25 mouse cellular contexts compared by ENCODE assay signal in genomic region chr13:99021181-99021580, GRCm38 (mm10). TPM values are rescaled to one million over a fixed set of nuclear protein-coding genes. Genes with fewer than 3 reads are reported as not detected.
A peak's percentile ranks its signal among the peaks of the same experiment; 100 is the strongest.
DNase-seq lines count a peak whose midpoint lies in the region; ATAC-seq lines count a peak whose summit lies in the region.
"Had no signal": no experiment of that assay in that cellular context is flagged by ENCODE, and none has a peak within 500 bp of the region (broad histone marks: within the 10 kb centered on the region; RNA-seq: fewer than 3 reads in every experiment).

No protein-coding gene starts in this region.

- H3K9me3 ChIP-seq in neural tube, embryonic 11.5 days (ENCODE audit: control insufficient read depth, low read length), result no peaks in the 10 kb centered on the region
- no peaks in the 10 kb centered on the region for H3K9me3 ChIP-seq in neural tube, embryonic 13.5 days
- H3K9me3 ChIP-seq: embryonic facial prominence, embryonic 13.5 days; heart, embryonic 15.5 days; hindbrain, embryonic 10.5 days had no signal

- ATAC-seq in neural tube, embryonic 11.5 days (ENCODE audit: insufficient read depth, low FRiP score, low TSS enrichment), result peak; percentile 18; the same call in 1 of the 2 replicates
- 0 out of 2 replicates have a peak, but pooled peaks have one; percentile 15 for ATAC-seq in neural tube, embryonic 13.5 days (ENCODE audit: low read depth)
- ATAC-seq: activated CD4-positive, CD25-positive, alpha-beta regulatory T cell, adult 4 months; forebrain, embryonic 16.5 days; Patski had no signal

- H3K36me3 ChIP-seq in neural tube, embryonic 11.5 days (ENCODE audit: control insufficient read depth, insufficient read depth, low read length), result no peaks in the 10 kb centered on the region
- no peaks in the 10 kb centered on the region for H3K36me3 ChIP-seq in neural tube, embryonic 13.5 days
- H3K36me3 ChIP-seq: embryonic facial prominence, embryonic 13.5 days; heart, embryonic 15.5 days; hindbrain, embryonic 10.5 days had no signal

- H3K4me2 ChIP-seq in neural tube, embryonic 11.5 days (ENCODE audit: low read depth), result no peak overlapping the region
- H3K4me2 ChIP-seq in neural tube, embryonic 13.5 days, result no peak overlapping the region
- H3K4me2 ChIP-seq: embryonic facial prominence, embryonic 13.5 days; heart, embryonic 11.5 days; heart, embryonic 15.5 days; hindbrain, embryonic 14.5 days had no signal

- H3K27me3 ChIP-seq in neural tube, embryonic 11.5 days (ENCODE audit: control insufficient read depth, insufficient read depth, low read length), result no peaks in the 10 kb centered on the region
- no peaks in the 10 kb centered on the region for H3K27me3 ChIP-seq in neural tube, embryonic 13.5 days
- H3K27me3 ChIP-seq: CH12.LX; embryonic facial prominence, embryonic 13.5 days; heart, embryonic 15.5 days; Patski had no signal

- peaks cover 4% of the 10 kb centered on the region; the same call in 1 of the 2 replicates for H3K4me1 ChIP-seq in neural tube, embryonic 11.5 days (ENCODE audit: control insufficient read depth, insufficient read depth, low read length)
- H3K4me1 ChIP-seq in neural tube, embryonic 13.5 days (replicated peaks), result peaks cover 39% of the 10 kb centered on the region
- H3K4me1 ChIP-seq: embryonic facial prominence, embryonic 13.5 days had no signal

- no peak overlapping the region for H3K27ac ChIP-seq in neural tube, embryonic 11.5 days (ENCODE audit: low read depth, low read length)
- H3K27ac ChIP-seq in neural tube, embryonic 13.5 days (replicated peaks), result peak overlapping the region; percentile 35; the same call in 1 of the 2 replicates
- H3K27ac ChIP-seq: embryonic facial prominence, embryonic 13.5 days; heart, embryonic 15.5 days; hindbrain, embryonic 10.5 days had no signal

- no peak overlapping the region for H3K9ac ChIP-seq in neural tube, embryonic 11.5 days (ENCODE audit: low read length)
- no peak overlapping the region for H3K9ac ChIP-seq in neural tube, embryonic 13.5 days
- H3K9ac ChIP-seq: embryonic facial prominence, embryonic 13.5 days; heart, embryonic 15.5 days; hindbrain, embryonic 14.5 days had no signal

- 43% methylated on average over 6 of the region's 6 CpGs for WGBS in neural tube, embryonic 11.5 days
- 28% methylated on average over 6 of the region's 6 CpGs for WGBS in neural tube, embryonic 13.5 days

- peak; percentile 29 for DNase-seq in heart, adult 11 months
- no peak for DNase-seq in heart, adult 8-10 months (ENCODE audit: low spot score)
- DNase-seq in neural tube, embryonic 11.5 days (ENCODE audit: low spot score), result no peak
- DNase-seq in neural tube, embryonic 10.5 days (ENCODE audit: extremely low spot score, low spot score), result no peak
- peak; percentile 63 for DNase-seq in gonadal fat pad, adult 2 months (ENCODE audit: low read depth)
- no peak for DNase-seq in thymus, postnatal 36 days
- DNase-seq: adrenal gland, postnatal 14 days; cerebellum, adult 18-20 months; cerebellum, adult 9-11 months; cerebellum, postnatal 36 days; gastrocnemius, postnatal 25 days; heart, adult 18-20 months; heart, postnatal 14 days had no signal

- no peak overlapping the region for H3K4me3 ChIP-seq in neural tube, embryonic 11.5 days (ENCODE audit: low read depth, low read length)
- H3K4me3 ChIP-seq in neural tube, embryonic 13.5 days, result no peak overlapping the region
- H3K4me3 ChIP-seq: embryonic facial prominence, embryonic 13.5 days; heart, embryonic 15.5 days; hindbrain, embryonic 10.5 days had no signal

RNA-seq across cellular contexts. Expression of gene 1700024P04Rik, which starts 36.8 kb away (rescaled TPM):
- not detected for total RNA-seq in heart, adult 8-10 months (2022)
- polyA plus RNA-seq in neural tube, embryonic 11.5 days (2014; fragmentation: Nextera tagmentation; extraction: Ambion mirVana), result not detected in 2 replicates
- polyA plus RNA-seq in gonadal fat pad, adult 2 months (2012; rRNA removed), result 3.3 and 3.6 TPM in 2 replicates
- polyA plus RNA-seq in neural tube, embryonic 13.5 days (2015; fragmentation: Nextera tagmentation; extraction: Ambion mirVana), result not detected in 2 replicates
- total RNA-seq: adrenal gland, adult 18-20 months; adrenal gland, postnatal 14 days; CH12.LX; gastrocnemius, adult 18-20 months; gastrocnemius, postnatal 25 days; heart, adult 18-20 months; heart, postnatal 14 days had no signal
- polyA plus RNA-seq: activated CD4-positive, CD25-positive, alpha-beta regulatory T cell, adult 4 months; embryonic facial prominence, embryonic 13.5 days; forebrain, embryonic 16.5 days; heart, embryonic 11.5 days; heart, embryonic 15.5 days; hindbrain, embryonic 10.5 days; hindbrain, embryonic 14.5 days; Patski had no signal

Comparison
In these comparisons a context has a peak if more than half of its experiments do, and no peak if none do; other contexts are left out.
1. DNase-seq: peak in heart, adult 11 months (single experiment) and gonadal fat pad, adult 2 months (single experiment); none in heart, adult 8-10 months (single experiment), neural tube, embryonic 11.5 days (single experiment), neural tube, embryonic 10.5 days (single experiment) and thymus, postnatal 36 days (0 of 2).